13 mouse cellular contexts compared by ENCODE assay signal in the genomic region with DNA sequence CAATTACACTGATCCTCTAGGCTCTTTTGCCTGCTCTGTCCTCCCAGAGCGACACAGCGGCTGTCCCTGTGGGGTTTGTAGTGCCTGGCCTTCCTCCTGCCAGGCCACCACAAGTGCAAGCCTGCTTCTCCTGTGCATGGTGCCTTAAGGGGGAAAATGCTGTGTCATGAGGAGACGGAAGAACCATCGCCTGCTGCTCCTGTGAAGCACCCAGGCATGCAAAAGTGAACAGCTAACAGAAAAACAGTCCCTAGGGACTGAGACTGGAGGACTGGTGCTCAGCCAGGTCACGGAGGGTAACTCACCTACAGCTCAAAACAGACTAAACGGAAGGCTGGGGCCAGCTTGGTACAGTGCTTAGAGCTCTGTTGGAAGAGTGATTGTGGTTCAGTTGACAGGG. TPM values are rescaled to one million over a fixed set of nuclear protein-coding genes. Genes with fewer than 3 reads are reported as not detected.
A peak's percentile ranks its signal among the peaks of the same experiment; 100 is the strongest.
DNase-seq lines count a peak whose midpoint lies in the region; ATAC-seq and TF ChIP-seq lines count a peak whose summit lies in the region.
"Had no signal": no experiment of that assay in that cellular context is flagged by ENCODE, and none has a peak within 500 bp of the region (broad histone marks: within the 10 kb centered on the region; RNA-seq: fewer than 3 reads in every experiment).

No protein-coding gene starts in this region.

- no peaks in the 10 kb centered on the region for H3K9me3 ChIP-seq in heart, embryonic 13.5 days
- peaks cover 15% of the 10 kb centered on the region for H3K9me3 ChIP-seq in G1E (replicated peaks)
- H3K9me3 ChIP-seq in kidney, embryonic 14.5 days (ENCODE audit: control insufficient read depth, low read length), result no peaks in the 10 kb centered on the region
- H3K9me3 ChIP-seq in liver, embryonic 16.5 days (replicated peaks; ENCODE audit: control insufficient read depth, low read length), result no peaks in the 10 kb centered on the region

- H3K9ac ChIP-seq in heart, embryonic 13.5 days, result peak overlapping the region; percentile 59; the same call in 1 of the 2 replicates
- no peak overlapping the region for H3K9ac ChIP-seq in kidney, embryonic 14.5 days (ENCODE audit: low read depth, low read length)
- H3K9ac ChIP-seq in liver, embryonic 16.5 days (ENCODE audit: low read depth, low read length), result peak overlapping the region; percentile 29

- H3K4me2 ChIP-seq in heart, embryonic 13.5 days, result no peak overlapping the region
- no peak overlapping the region for H3K4me2 ChIP-seq in kidney, embryonic 14.5 days (replicated peaks; ENCODE audit: low read depth, low read length)
- no peak overlapping the region for H3K4me2 ChIP-seq in liver, embryonic 16.5 days (ENCODE audit: low read depth, low read length)

- no peak for TF ChIP-seq CTCF in G1E (IDR thresholded peaks at IDR 0.05; ENCODE audit: low read depth, low read length)

- no peak for DNase-seq in heart, postnatal 10 days
- peak; percentile 64 for DNase-seq in G1E (ENCODE audit: low spot score)
- no peak for DNase-seq in left cerebral cortex, adult 9 months (ENCODE audit: low spot score in 2 of 2)
- no peak for DNase-seq in gastrocnemius, postnatal 10 days
- no peak for DNase-seq in cerebellum, postnatal 14 days
- DNase-seq: cerebellum, adult 2 months; lung, adult 18-20 months; right cerebral cortex, postnatal 14 days; thymus, postnatal 25 days had no signal

- H3K27ac ChIP-seq in heart, embryonic 13.5 days (replicated peaks), result no peak overlapping the region
- peak overlapping the region; percentile 34; the same call in 1 of the 2 replicates for H3K27ac ChIP-seq in kidney, embryonic 14.5 days (ENCODE audit: low read depth, low read length)
- peak overlapping the region; percentile 80 for H3K27ac ChIP-seq in liver, embryonic 16.5 days (ENCODE audit: low read length)

- no peaks in the 10 kb centered on the region for H3K36me3 ChIP-seq in heart, embryonic 13.5 days
- no peaks in the 10 kb centered on the region for H3K36me3 ChIP-seq in G1E (replicated peaks)
- H3K36me3 ChIP-seq in kidney, embryonic 14.5 days (ENCODE audit: control insufficient read depth, insufficient read depth, low read length), result no peaks in the 10 kb centered on the region
- no peaks in the 10 kb centered on the region for H3K36me3 ChIP-seq in liver, embryonic 16.5 days (ENCODE audit: control insufficient read depth, insufficient read depth)

- ATAC-seq in heart, embryonic 13.5 days (ENCODE audit: extremely low read depth, insufficient number of reproducible peaks, low FRiP score, low TSS enrichment), result no peak
- peak; percentile 89 for ATAC-seq in G1E (ENCODE audit: extremely low read depth, insufficient number of reproducible peaks, low FRiP score, poor library complexity, severe bottlenecking)
- ATAC-seq in kidney, embryonic 14.5 days (ENCODE audit: low FRiP score, low TSS enrichment), result no peak
- no peak for ATAC-seq in liver, embryonic 16.5 days (ENCODE audit: low read depth)

- H3K4me3 ChIP-seq in heart, embryonic 13.5 days, result no peak overlapping the region
- peak overlapping the region; percentile 34; the same call in 1 of the 2 replicates for H3K4me3 ChIP-seq in G1E (ENCODE audit: low read depth, low read length)
- no peak overlapping the region for H3K4me3 ChIP-seq in kidney, embryonic 14.5 days (ENCODE audit: low read length)
- no peak overlapping the region for H3K4me3 ChIP-seq in liver, embryonic 16.5 days (ENCODE audit: low read depth, low read length)
- H3K4me3 ChIP-seq: myocyte had no signal

- intact Hi-C loops in heart, postnatal 10 days (cut with DNase I), result no loop called here

- peaks cover 14% of the 10 kb centered on the region for H3K27me3 ChIP-seq in heart, embryonic 13.5 days (replicated peaks)
- no peaks in the 10 kb centered on the region for H3K27me3 ChIP-seq in G1E (ENCODE audit: insufficient read depth, low read length)
- H3K27me3 ChIP-seq in kidney, embryonic 14.5 days (ENCODE audit: control insufficient read depth, insufficient read depth, low read length), result no peaks in the 10 kb centered on the region
- H3K27me3 ChIP-seq in liver, embryonic 16.5 days (ENCODE audit: control insufficient read depth, insufficient read depth, low read depth, low read length), result peaks cover 6% of the 10 kb centered on the region

- WGBS in heart, embryonic 13.5 days, result 73% methylated on average over 6 of the region's 6 CpGs
- WGBS in kidney, embryonic 14.5 days, result 54% methylated on average over 6 of the region's 6 CpGs
- 22% methylated on average over 6 of the region's 6 CpGs for WGBS in liver, embryonic 16.5 days (ENCODE audit: insufficient replicate concordance)

- peaks cover 62% of the 10 kb centered on the region for H3K4me1 ChIP-seq in heart, embryonic 13.5 days
- peaks cover 57% of the 10 kb centered on the region for H3K4me1 ChIP-seq in G1E (ENCODE audit: insufficient read depth, low read depth, low read length)
- peaks cover 20% of the 10 kb centered on the region; the same call in 1 of the 2 replicates for H3K4me1 ChIP-seq in kidney, embryonic 14.5 days (ENCODE audit: control insufficient read depth, insufficient read depth, low read length)
- peaks cover 55% of the 10 kb centered on the region for H3K4me1 ChIP-seq in liver, embryonic 16.5 days (ENCODE audit: control insufficient read depth, low read depth, low read length)

RNA-seq across cellular contexts. Expression of a gene that starts 3.3 kb away (rescaled TPM):
- 0.86 and 1.2 TPM in 2 replicates for polyA plus RNA-seq in heart, embryonic 13.5 days (2015; fragmentation: Nextera tagmentation; extraction: Ambion mirVana)
- total RNA-seq in heart, postnatal 10 days (2021), result 1 to 10 TPM in 1 of 2 experiments, under 1 TPM in 1; 0.86 to 1.1 TPM
- total RNA-seq in G1E (2014; fragmentation: Nextera tagmentation) (not detected in 2 replicates), G1E (2017) (not detected in 2 replicates)
- polyA plus RNA-seq in G1E (2012), result 0.03 and 0.06 TPM in 2 replicates
- polyA plus RNA-seq in kidney, embryonic 14.5 days (2014; fragmentation: Nextera tagmentation; extraction: Ambion mirVana), result 0.31 and 0.41 TPM in 2 replicates
- 2.7 and 3.1 TPM in 2 replicates for polyA plus RNA-seq in liver, embryonic 16.5 days (2015; fragmentation: Nextera tagmentation; extraction: Ambion mirVana)
- total RNA-seq in gastrocnemius, postnatal 10 days (2021), result not detected

RNA-seq across cellular contexts. Expression of a gene that starts 19.6 kb away (rescaled TPM):
- polyA plus RNA-seq in heart, embryonic 13.5 days (2015; fragmentation: Nextera tagmentation; extraction: Ambion mirVana), result 1.5 and 2.7 TPM in 2 replicates
- total RNA-seq in heart, postnatal 10 days (2021), result 1 to 10 TPM; 1.1 to 1.6 TPM
- total RNA-seq in G1E (2014; fragmentation: Nextera tagmentation) (1.3 and 2.6 TPM in 2 replicates), G1E (2017) (1.2 and 1.6 TPM in 2 replicates)
- 1.6 and 1.7 TPM in 2 replicates for polyA plus RNA-seq in G1E (2012)
- polyA plus RNA-seq in kidney, embryonic 14.5 days (2014; fragmentation: Nextera tagmentation; extraction: Ambion mirVana), result 1.1 and 1.4 TPM in 2 replicates
- polyA plus RNA-seq in liver, embryonic 16.5 days (2015; fragmentation: Nextera tagmentation; extraction: Ambion mirVana), result 7.5 and 9.0 TPM in 2 replicates
- 1 to 10 TPM; 1.2 to 3.0 TPM for total RNA-seq in gastrocnemius, postnatal 10 days (2021)
- polyA plus RNA-seq: myocyte had no signal

RNA-seq across cellular contexts. Expression of a gene that starts 24.7 kb away (rescaled TPM):
- polyA plus RNA-seq in heart, embryonic 13.5 days (2015; fragmentation: Nextera tagmentation; extraction: Ambion mirVana), result 33.7 and 37.3 TPM in 2 replicates
- 10 to 100 TPM; 39.6 to 42.9 TPM for total RNA-seq in heart, postnatal 10 days (2021)
- total RNA-seq in G1E (2014; fragmentation: Nextera tagmentation) (16.6 and 23.1 TPM in 2 replicates), G1E (2017) (9.4 and 9.5 TPM in 2 replicates)
- 3.1 and 3.3 TPM in 2 replicates for polyA plus RNA-seq in G1E (2012)
- 62.2 and 62.6 TPM in 2 replicates for polyA plus RNA-seq in kidney, embryonic 14.5 days (2014; fragmentation: Nextera tagmentation; extraction: Ambion mirVana)
- polyA plus RNA-seq in liver, embryonic 16.5 days (2015; fragmentation: Nextera tagmentation; extraction: Ambion mirVana), result 18.9 and 20.5 TPM in 2 replicates
- total RNA-seq in gastrocnemius, postnatal 10 days (2021), result 10 to 100 TPM; 22.5 to 23.4 TPM

RNA-seq across cellular contexts. Expression of a gene that starts 26.9 kb away (rescaled TPM):
- 63.3 and 70.9 TPM in 2 replicates for polyA plus RNA-seq in heart, embryonic 13.5 days (2015; fragmentation: Nextera tagmentation; extraction: Ambion mirVana)
- total RNA-seq in heart, postnatal 10 days (2021), result 10 to 100 TPM; 54.7 to 55.6 TPM
- 21.7 and 31.0 TPM in 2 replicates for total RNA-seq in G1E (2014; fragmentation: Nextera tagmentation)
- 51.7 and 114 TPM in 2 replicates for total RNA-seq in G1E (2017)
- polyA plus RNA-seq in G1E (2012), result 606 and 1,025 TPM in 2 replicates
- polyA plus RNA-seq in kidney, embryonic 14.5 days (2014; fragmentation: Nextera tagmentation; extraction: Ambion mirVana), result 172 and 220 TPM in 2 replicates
- polyA plus RNA-seq in liver, embryonic 16.5 days (2015; fragmentation: Nextera tagmentation; extraction: Ambion mirVana), result 25.1 and 32.3 TPM in 2 replicates
- 10 to 100 TPM; 31.1 to 40.1 TPM for total RNA-seq in gastrocnemius, postnatal 10 days (2021)

RNA-seq across cellular contexts. Expression of a gene that starts 37.5 kb away (rescaled TPM):
- 269 and 297 TPM in 2 replicates for polyA plus RNA-seq in heart, embryonic 13.5 days (2015; fragmentation: Nextera tagmentation; extraction: Ambion mirVana)
- total RNA-seq in heart, postnatal 10 days (2021), result 10 to 100 TPM; 82.8 to 94.1 TPM
- total RNA-seq in G1E (2014; fragmentation: Nextera tagmentation) (94.1 and 95.7 TPM in 2 replicates), G1E (2017) (151 and 174 TPM in 2 replicates)
- 889 and 1,166 TPM in 2 replicates for polyA plus RNA-seq in G1E (2012)
- polyA plus RNA-seq in kidney, embryonic 14.5 days (2014; fragmentation: Nextera tagmentation; extraction: Ambion mirVana), result 353 and 447 TPM in 2 replicates
- 104 and 113 TPM in 2 replicates for polyA plus RNA-seq in liver, embryonic 16.5 days (2015; fragmentation: Nextera tagmentation; extraction: Ambion mirVana)
- total RNA-seq in gastrocnemius, postnatal 10 days (2021), result 10 to 100 TPM; 82.3 to 83.0 TPM
